Mouse (Mus musculus) retina, adult 2 months (tissue): ENCODE results near the gene RPS10-NUDT3.

Source experiments
- DNase-seq: peaks from one replicate; pipeline ENCODE4 v3.0.0-alpha.2; 2012; ENCODE audit warnings: low read depth, low spot score

Gene RPS10-NUDT3

GRCm38 (mm10) chr17:27575116-27575776 is 59.8 kb downstream of the RPS10-NUDT3 start:
- no peak for DNase-seq

GRCm38 (mm10) chr17:27574470-27575115 is 60.4 kb downstream of the RPS10-NUDT3 start:
- DNase-seq = no peak

- no peak for DNase-seq
These were observed 61.2 kb downstream of the RPS10-NUDT3 start for GRCm38 (mm10) chr17:27573772-27574320.

GRCm38 (mm10) chr17:27571315-27571714 is 63.7 kb downstream of the RPS10-NUDT3 start:
- no peak for DNase-seq

GRCm38 (mm10) chr17:27568228-27568627 is 66.8 kb downstream of the RPS10-NUDT3 start:
- DNase-seq = no peak

- no peak for DNase-seq
These were observed 69.1 kb downstream of the RPS10-NUDT3 start for GRCm38 (mm10) chr17:27565942-27566267.

- DNase-seq = peak; percentile 82
These were observed 69.7 kb downstream of the RPS10-NUDT3 start, which contains the start of gene AI413582 for GRCm38 (mm10) chr17:27565163-27565941. Gene AI413582, minus strand, starts transcription at chr17:27565756.

- no peak for DNase-seq
These were observed 70.4 kb downstream of the RPS10-NUDT3 start for GRCm38 (mm10) chr17:27564391-27565162.

GRCm38 (mm10) chr17:27563771-27564244 is 71.2 kb downstream of the RPS10-NUDT3 start:
- no peak for DNase-seq

GRCm38 (mm10) chr17:27561809-27562526 is 73.1 kb downstream of the RPS10-NUDT3 start:
- DNase-seq = no peak

GRCm38 (mm10) chr17:27560926-27561480 is 74.0 kb downstream of the RPS10-NUDT3 start:
- no peak for DNase-seq

- DNase-seq = no peak
These were observed 75.4 kb downstream of the RPS10-NUDT3 start for GRCm38 (mm10) chr17:27559596-27559995.

GRCm38 (mm10) chr17:27558845-27559244 is 76.2 kb downstream of the RPS10-NUDT3 start:
- DNase-seq = no peak

GRCm38 (mm10) chr17:27557927-27558661 is 76.9 kb downstream of the RPS10-NUDT3 start:
- no peak for DNase-seq

- no peak for DNase-seq
These were observed 77.7 kb downstream of the RPS10-NUDT3 start for GRCm38 (mm10) chr17:27557181-27557926.

GRCm38 (mm10) chr17:27556315-27557011 is 78.6 kb downstream of the RPS10-NUDT3 start, which contains the start of gene Hmga1:
Gene Hmga1, plus strand, starts transcription at chr17:27556497.
- peak; percentile 88 for DNase-seq

GRCm38 (mm10) chr17:27555512-27556172 is 79.4 kb downstream of the RPS10-NUDT3 start:
- no peak for DNase-seq

- DNase-seq = no peak
These were observed 79.9 kb downstream of the RPS10-NUDT3 start for GRCm38 (mm10) chr17:27555075-27555511.
